Mouse (Mus musculus) right cerebral cortex, postnatal 10 days (tissue): ENCODE measurements around the gene Lce3c.

Experiments
- DNase-seq, 2 experiments: peaks; one replicate each; pipeline ENCODE4 v3.0.0; 2021; ENCODE audit warnings: low spot score in 2 of 2

The Lce3c gene

DNA sequence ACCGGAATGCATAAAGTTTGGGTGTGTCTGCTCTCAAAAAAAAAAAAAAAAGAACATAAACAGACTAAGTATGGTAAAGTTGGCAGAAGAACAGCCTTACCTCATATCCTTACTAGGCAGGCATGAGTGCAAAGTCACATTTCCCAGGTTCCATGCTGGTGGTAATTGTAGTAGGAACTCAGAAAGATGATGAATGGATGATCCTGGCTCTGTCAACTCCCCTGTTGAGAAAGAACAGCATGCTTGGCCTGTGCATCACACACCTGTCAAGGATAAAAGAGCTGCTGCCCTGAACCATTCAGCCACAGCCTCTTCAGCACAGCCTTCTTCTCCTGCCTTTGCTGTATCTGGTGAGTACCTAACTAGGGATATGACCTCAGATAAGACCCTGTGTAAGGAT lies at the start of gene Lce3c:
Gene Lce3c, plus strand, starts transcription at position 301 of the 400 bp plus-strand sequence.
- no peak for DNase-seq

DNA sequence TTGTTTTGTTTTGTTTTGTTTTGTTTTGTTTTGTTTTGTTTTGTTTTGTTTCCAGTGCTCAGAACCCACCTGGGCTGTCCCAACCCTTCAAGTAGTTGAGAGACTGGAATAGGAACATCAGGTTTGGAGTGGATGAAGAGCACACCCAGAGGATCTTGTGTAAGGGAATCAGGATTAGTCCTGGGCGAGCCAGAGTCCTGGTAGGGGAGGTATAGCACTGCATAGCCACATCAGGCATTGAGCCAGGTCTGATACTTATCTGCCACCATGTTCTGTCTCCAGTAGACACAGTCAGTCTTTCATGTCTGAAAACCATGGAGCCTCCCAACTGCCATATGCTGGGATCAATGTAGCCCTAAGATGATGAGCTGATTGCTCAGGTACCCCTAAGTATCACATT lies 49.8 kb upstream of the Lce3c start:
- DNase-seq, result no peak

DNA sequence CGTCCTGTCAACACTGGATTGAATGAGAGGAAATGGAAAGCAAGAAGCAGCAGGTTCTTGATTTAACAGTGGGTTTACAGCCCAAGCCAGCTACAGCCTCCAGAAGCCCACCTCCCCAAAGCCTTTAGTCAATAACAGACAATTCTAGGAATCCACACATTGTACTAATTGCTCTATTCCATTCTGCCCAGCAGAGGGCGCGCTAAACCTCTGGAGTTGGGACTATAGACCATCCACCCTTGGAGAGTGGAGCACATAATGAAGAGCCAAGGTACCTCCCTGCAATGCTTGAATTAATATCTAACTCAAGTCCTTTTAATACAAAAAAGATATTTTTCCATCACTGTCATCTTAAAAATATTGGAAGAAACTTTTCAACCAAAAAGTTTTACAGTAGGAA lies 41.3 kb upstream of the Lce3c start:
- DNase-seq, result peak; percentile 21 to 42

DNA sequence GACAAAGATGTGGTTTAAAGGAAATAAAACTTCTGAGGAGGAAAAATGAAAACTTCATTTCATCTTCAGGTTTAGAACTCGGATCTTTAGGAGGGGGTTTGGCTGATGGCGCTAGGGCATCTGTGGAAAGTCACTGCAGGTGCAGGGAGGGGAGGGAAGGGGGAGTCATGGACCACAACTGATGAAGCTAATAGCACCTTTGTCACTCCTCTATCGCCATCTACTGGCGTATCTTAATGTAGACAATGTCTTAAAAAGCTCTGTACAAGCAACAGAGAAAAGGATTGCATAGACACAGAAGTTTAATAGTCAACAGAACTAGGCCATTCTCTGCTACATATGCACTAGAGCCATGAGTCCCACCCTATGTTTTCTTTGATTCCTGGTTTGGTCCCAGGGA lies 40.6 kb upstream of the Lce3c start:
- no peak for DNase-seq

DNA sequence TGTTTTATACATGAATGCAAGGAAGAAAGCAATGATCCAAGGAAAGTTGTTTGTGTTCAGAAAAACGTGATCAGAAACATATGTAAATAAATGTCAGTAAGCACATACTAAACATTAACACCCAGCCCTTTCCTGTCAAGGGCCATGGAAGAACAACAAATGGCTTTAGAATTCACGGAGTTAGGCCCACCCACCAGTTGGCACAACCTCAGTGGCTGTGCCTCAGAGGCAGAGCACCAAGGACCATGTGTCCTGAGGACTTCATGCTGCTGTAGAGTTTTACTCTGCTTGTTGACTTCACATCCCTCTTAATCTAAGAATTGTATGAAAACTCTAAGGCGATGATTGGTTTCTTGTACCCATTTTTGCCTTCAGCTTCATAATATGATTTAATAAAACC lies 39.1 kb upstream of the Lce3c start:
- no peak for DNase-seq

DNA sequence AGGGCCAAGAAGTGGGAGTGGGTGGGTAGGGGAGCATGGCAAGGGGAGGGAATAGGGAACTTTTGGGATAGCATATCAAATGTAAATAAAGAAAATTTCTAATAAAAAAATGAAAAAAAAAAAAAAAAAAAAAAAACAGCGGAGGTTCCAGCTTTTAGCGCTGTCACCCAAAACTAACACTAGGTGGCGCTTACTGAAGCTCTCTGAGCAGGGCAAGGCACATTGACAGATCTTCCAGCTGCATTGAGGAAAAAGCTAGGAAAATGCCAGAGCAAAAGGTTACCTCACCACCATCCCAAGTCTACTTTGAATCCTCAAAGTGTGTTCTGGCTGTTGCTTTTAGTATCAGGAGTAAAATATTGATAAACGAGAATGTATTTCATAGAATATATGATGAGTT lies 36.7 kb upstream of the Lce3c start:
- peak; percentile 29 to 30 for DNase-seq

DNA sequence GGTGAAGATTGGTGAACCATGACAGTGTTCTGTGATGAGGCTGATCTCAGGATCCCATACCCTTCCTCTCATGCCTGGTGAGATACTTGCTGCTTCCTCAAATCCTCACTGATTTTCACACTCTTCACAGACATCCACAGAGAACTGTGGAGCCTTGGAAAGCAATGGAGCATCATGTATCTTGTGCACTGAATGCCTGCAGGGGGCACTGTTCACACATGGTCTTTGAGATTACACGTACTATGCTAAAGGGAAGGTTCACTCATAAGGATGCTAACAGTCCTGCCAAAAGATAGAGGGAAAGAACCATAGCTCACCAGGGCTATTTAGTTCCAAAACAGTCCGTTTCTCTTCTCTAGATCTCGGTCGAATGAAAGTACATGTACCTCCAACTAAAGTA lies 23.9 kb upstream of the Lce3c start:
- peak; percentile 21 to 31 for DNase-seq

DNA sequence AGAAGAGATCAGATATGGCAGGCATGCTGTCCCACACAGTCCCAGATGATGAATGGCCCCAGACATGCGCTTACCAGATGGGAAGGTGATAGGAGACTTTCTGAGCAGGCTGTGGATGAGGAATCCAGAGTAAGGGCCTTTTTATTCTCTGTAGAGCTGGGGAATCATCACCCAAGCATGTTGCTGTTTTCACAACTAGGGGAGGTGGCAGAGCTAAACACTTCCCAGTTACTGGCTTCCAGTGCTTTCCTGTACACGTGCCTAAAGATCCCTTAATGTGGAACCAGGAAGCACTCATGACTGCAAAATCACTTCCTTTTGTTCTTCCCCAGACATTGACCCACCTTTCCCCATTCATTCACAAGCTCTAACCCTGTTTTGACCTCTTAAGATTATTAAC lies 18.2 kb upstream of the Lce3c start, which contains the start of gene Lce3a:
Gene Lce3a, minus strand, starts transcription at position 101 of the 400 bp plus-strand sequence.
- DNase-seq, result no peak

DNA sequence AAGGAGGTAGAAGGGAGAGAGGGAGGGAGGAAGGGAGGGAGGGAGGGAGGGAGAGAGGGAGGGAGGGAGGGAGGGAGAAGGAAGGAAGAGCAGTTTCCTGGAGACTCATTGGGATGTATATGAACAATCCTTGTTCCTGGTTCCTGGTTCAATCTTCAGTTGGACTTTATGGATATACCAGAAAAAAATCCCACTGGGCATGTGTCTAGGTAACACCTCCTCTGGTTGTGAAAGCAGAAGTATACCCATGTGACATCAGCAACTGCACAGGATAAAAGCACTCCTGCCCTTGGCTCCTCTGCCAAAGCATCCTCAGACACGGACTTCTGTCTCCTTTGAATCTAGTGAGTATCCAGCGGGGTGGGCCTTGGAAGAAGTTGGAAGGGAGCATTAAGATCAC lies 11.6 kb upstream of the Lce3c start, which contains the start of gene Lce3b:
Gene Lce3b, plus strand, starts transcription at position 301 of the 400 bp plus-strand sequence.
- DNase-seq, result no peak

DNA sequence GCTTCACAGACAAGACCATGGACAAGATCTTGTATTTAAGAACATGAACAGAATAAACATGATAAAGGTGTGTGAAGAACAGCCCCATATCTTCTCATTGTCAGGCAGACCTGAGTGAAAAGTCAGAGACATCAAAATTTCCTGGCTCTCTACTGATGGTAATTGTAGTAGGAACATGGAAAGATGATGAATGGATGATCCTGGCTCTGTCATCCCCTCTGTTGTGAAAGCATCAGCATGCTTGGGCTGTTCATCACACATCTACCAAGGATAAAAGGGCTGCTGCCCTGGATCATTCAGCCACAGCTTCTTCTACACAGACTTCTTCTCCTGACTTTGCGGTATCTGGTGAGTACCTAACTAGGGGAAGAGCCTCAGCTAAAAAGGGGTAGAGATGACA lies 12.8 kb downstream of the Lce3c start, which contains the start of gene Lce3d:
Gene Lce3d, plus strand, starts transcription at position 301 of the 400 bp plus-strand sequence.
- no peak for DNase-seq

DNA sequence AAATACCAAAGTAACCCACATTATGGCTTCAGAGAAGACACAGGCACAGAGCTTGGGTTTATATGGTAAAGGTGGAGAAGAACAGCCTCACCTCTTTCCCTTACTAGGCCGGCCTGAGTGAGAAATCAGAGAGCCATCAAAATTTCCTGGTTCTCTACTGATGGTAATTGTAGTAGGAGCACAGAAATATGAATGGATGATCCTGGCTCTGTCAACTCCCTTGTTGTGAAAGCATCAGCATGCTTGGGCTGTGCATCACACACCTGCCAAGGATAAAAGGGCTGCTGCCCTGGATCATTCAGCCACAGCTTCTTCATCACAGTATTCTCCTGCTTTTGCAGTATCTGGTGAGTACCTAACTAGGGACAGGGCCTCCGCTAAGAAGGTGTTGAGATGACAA lies 22.5 kb downstream of the Lce3c start, which contains the start of gene Lce3e:
Gene Lce3e, plus strand, starts transcription at position 301 of the 400 bp plus-strand sequence.
- DNase-seq, result no peak

DNA sequence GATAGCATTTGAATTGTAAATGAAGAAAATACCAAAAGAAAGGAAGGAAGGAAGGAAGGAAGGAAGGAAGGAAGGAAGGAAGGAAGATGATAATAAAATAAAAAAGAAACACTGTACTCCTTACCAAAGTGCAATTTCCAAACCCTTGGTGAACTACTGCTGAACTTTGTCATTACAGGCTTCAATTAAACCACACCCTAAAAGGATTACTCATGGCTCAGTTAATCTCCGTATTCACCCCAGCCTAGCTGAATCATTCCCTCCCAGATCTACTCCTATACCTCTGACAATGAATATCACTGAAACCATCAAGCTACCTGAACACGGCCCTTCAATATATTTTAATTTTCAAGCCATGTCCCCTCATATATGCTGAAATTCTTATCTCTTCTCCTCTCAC lies 34.2 kb downstream of the Lce3c start:
- no peak for DNase-seq

DNA sequence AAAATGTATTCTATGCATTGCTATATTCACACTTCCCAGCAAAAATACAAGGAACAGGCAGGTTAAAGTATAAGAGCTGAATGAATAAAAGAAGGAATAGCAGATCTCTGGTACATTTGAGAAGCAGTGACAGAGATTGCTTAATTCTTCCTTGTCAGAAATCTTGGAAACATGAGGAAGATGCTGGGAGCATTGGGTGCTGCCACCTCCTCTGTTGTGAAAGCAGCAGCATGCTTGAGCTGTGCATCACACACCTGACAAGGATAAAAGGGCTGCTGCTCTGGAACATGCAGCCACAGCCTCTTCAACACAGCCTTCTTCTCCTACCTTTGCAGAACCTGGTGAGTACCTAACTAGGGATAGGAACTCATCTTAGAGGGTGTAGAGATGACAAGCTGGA lies 47.6 kb downstream of the Lce3c start, which contains the start of gene Lce3f:
Gene Lce3f, plus strand, starts transcription at position 301 of the 400 bp plus-strand sequence.
- DNase-seq, result no peak
